Mouse (Mus musculus) myocyte (in vitro differentiated cells): ENCODE results near the gene Tstd1. TPM values are rescaled to one million over a fixed set of nuclear protein-coding genes. Genes with fewer than 3 reads are reported as not detected.
A peak's percentile ranks its signal among the peaks of the same experiment; 100 is the strongest.

Experiments
- H3K27me3 ChIP-seq: one replicate; pipeline ENCODE4 v1.6.1; 2011; ENCODE audit not compliant: control insufficient read depth, insufficient read depth, insufficient read length
- H3K36me3 ChIP-seq: one replicate; pipeline ENCODE4 v1.6.1; 2011; ENCODE audit not compliant: control insufficient read depth, insufficient read depth
- H3K4me2 ChIP-seq: one replicate; pipeline ENCODE4 v1.6.1; 2011; ENCODE audit warnings: low read depth, control low read depth
- H3K4me3 ChIP-seq: one replicate; pipeline ENCODE4 v1.5.1; 2011; ENCODE audit warnings: mild to moderate bottlenecking, control low read depth, moderate library complexity
- H3K79me2 ChIP-seq: one replicate; pipeline ENCODE4 v1.6.1; 2011; ENCODE audit not compliant: control insufficient read depth, insufficient read depth
- H3ac ChIP-seq: one replicate; pipeline ENCODE4 v1.6.1; 2011; ENCODE audit not compliant: control insufficient read depth, insufficient read length
- CEBPB ChIP-seq: IDR thresholded peaks from 2 replicates; pipeline ENCODE4 v1.6.1; 2011; ENCODE audit warnings: mild to moderate bottlenecking, moderate library complexity; ENCODE audit not compliant: poor library complexity, insufficient read depth, severe bottlenecking
- E2F4 ChIP-seq: IDR thresholded peaks from one replicate; pipeline ENCODE4 v1.6.1; 2011; ENCODE audit warnings: mild to moderate bottlenecking, control low read depth, moderate library complexity; ENCODE audit not compliant: insufficient read depth
- MAX ChIP-seq: IDR thresholded peaks from one replicate; pipeline ENCODE4 v1.6.1; 2011; ENCODE audit warnings: low read depth, mild to moderate bottlenecking, control low read depth
- MYOD1 ChIP-seq, 3 experiments: IDR thresholded peaks; one replicate each; pipeline ENCODE4 v1.6.1; 2011; ENCODE audit warnings: control low read depth in 2 of 3, low read depth in 2 of 3, mild to moderate bottlenecking in 2 of 3, moderate library complexity in 1 of 3; ENCODE audit not compliant: insufficient read length in 2 of 3, control insufficient read depth in 1 of 3
- MYOG ChIP-seq, 3 experiments: IDR thresholded peaks; one replicate each; pipeline ENCODE4 v1.6.1; 2011; ENCODE audit warnings: control low read depth in 2 of 3, low read depth in 2 of 3, mild to moderate bottlenecking in 2 of 3; ENCODE audit not compliant: insufficient read length in 2 of 3, control insufficient read depth in 1 of 3, insufficient read depth in 1 of 3
- POLR2A ChIP-seq: IDR thresholded peaks from one replicate; pipeline ENCODE4 v1.6.1; 2011; ENCODE audit warnings: low read depth, mild to moderate bottlenecking, control low read depth, moderate library complexity; ENCODE audit not compliant: insufficient read length
- POLR2AphosphoS2 ChIP-seq: IDR thresholded peaks from one replicate; pipeline ENCODE4 v1.6.1; 2011; ENCODE audit warnings: low read depth, control low read depth; ENCODE audit not compliant: insufficient read length
- REST ChIP-seq: IDR thresholded peaks from one replicate; pipeline ENCODE4 v1.6.1; 2011; ENCODE audit warnings: mild to moderate bottlenecking, control low read depth, moderate library complexity; ENCODE audit not compliant: insufficient read depth, insufficient read length
- SRF ChIP-seq: IDR thresholded peaks from one replicate; pipeline ENCODE4 v1.6.1; 2011; ENCODE audit warnings: low read depth; ENCODE audit not compliant: control insufficient read depth, insufficient read length
- TCF12 ChIP-seq: IDR thresholded peaks from one replicate; pipeline ENCODE4 v1.6.1; 2011; ENCODE audit warnings: mild to moderate bottlenecking, control low read depth; ENCODE audit not compliant: poor library complexity, insufficient read depth, severe bottlenecking
- TCF3 ChIP-seq: IDR thresholded peaks from one replicate; pipeline ENCODE4 v1.6.1; 2011; ENCODE audit warnings: low read depth, control low read depth; ENCODE audit not compliant: insufficient read length
- USF1 ChIP-seq: IDR thresholded peaks from one replicate; pipeline ENCODE4 v1.6.1; 2011; ENCODE audit warnings: low read depth, mild to moderate bottlenecking, control low read depth, moderate library complexity
- polyA plus RNA-seq: library from polyadenylated mRNA; unstranded; fragments of >200 nt; fragmentation: generic; extraction: Trizol; gene quantifications from one replicate; pipeline ENCODE4 v1.2.1, GENCODE M21; 2012; ENCODE audit warnings: missing spikeins

Gene Tstd1
- polyA plus RNA-seq, 1 experiment: 0.41 TPM

DNA sequence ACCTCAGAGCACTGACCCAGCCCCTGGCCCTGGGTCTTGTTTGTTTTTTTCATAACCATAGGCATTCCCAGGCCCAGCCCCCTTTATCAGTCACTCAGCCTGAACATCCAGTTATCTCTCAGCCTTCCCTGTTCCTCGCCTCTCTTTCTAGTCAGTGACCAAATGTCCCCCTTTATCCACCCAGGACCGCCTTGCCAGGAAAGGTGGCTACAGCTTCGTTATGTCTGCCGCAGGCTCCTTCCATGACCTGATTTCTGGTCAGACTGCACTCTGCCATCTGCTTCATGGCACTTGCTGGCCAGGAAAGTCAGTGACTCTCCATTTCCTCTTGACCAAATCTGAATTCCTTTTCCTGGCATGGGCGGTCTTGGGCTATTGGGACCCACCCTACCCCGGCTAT, 40.4 kb upstream of the Tstd1 start:
- H3K36me3 ChIP-seq: no peaks in the 10 kb centered on the region
- H3K4me2 ChIP-seq: no peak overlapping the region
- no peak for TF ChIP-seq REST
- no peak for TF ChIP-seq TCF12
- no peak for TF ChIP-seq POLR2A
- H3K4me3 ChIP-seq: no peak overlapping the region
- H3K79me2 ChIP-seq: no peaks in the 10 kb centered on the region
- H3K27me3 ChIP-seq: no peaks in the 10 kb centered on the region
- no peak overlapping the region for H3ac ChIP-seq

GRCm38 (mm10) chr1:171379935-171380599, 38.6 kb upstream of the Tstd1 start:
- no peaks in the 10 kb centered on the region for H3K27me3 ChIP-seq

DNA sequence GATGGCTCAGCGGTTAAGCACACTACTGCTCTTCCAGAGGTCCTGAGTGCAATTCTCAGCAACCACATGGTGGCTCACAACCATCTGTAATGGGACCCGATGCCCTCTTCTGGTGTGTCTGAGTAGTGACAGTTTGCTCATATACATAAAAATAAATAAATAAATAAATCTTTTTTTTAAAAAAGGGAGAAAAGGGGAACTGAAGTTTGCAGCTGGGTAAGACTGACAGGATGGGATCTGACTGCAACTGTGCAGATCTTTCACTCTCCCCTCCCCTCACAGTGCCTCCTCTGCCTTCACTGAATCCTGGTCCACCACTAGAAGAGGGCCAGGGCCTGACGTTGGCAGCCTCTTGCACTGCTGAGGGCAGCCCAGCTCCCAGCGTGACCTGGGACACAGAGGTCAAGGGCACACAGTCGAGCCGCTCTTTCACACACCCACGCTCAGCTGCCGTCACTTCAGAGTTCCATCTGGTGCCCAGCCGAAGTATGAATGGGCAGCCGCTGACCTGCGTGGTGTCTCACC, 36.5 kb upstream of the Tstd1 start:
- Histone ChIP-seq H3K4me2 (no peak overlapping the region), H3K4me3 (no peak overlapping the region), H3K36me3 (no peaks in the 10 kb centered on the region), H3ac (no peak overlapping the region), H3K27me3 (no peaks in the 10 kb centered on the region), H3K79me2 (no peaks in the 10 kb centered on the region)
- TF ChIP-seq TCF3 (no peak), MYOD1 (IDR thresholded peaks at IDR 0.05; ENCODE audit: control insufficient read depth in 1 of 3, insufficient read length in 2 of 3, low read depth in 2 of 3) (no peak), POLR2AphosphoS2 (no peak), REST (no peak), MYOG (IDR thresholded peaks at IDR 0.05; ENCODE audit: control insufficient read depth in 1 of 3, insufficient read depth in 1 of 3, insufficient read length in 2 of 3, low read depth in 2 of 3) (no peak), MAX (no peak), POLR2A (no peak), E2F4 (no peak)

More at GRCm38 (mm10) chr1:171379935-171380599, 38.6 kb upstream of the Tstd1 start:
- TF ChIP-seq MYOD1 (IDR thresholded peaks at IDR 0.05; ENCODE audit: control insufficient read depth in 1 of 3, insufficient read length in 2 of 3, low read depth in 2 of 3) (no peak), POLR2A (no peak), SRF (no peak), REST (no peak), USF1 (no peak), TCF12 (no peak), CEBPB (no peak), TCF3 (no peak), MAX (no peak), MYOG (IDR thresholded peaks at IDR 0.05; ENCODE audit: control insufficient read depth in 1 of 3, insufficient read depth in 1 of 3, insufficient read length in 2 of 3, low read depth in 2 of 3) (no peak), POLR2AphosphoS2 (no peak), E2F4 (no peak)
- Histone ChIP-seq H3K36me3 (no peaks in the 10 kb centered on the region), H3K4me2 (peak overlapping the region; percentile 49), H3K4me3 (no peak overlapping the region), H3ac (no peak overlapping the region), H3K79me2 (no peaks in the 10 kb centered on the region)

DNA sequence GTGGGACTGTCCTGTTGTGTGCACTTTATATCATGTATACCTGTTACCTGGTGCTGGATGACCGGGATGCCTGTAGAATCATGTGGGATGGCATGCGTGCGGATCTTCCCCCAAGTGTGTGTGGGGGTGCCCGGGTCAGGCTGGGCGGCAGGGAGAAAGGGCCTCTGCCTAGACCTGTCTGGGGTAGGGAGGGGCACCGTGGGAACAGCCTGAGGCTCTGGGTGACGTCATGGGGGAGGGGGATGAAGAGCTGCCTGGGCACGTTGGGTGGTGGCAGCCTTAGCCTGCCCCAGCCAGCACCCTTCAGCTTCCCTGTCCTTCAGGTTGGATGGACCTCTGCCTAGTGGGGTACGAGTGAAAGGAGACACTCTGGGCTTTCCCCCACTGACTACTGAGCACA, 34.3 kb upstream of the Tstd1 start:
- no peaks in the 10 kb centered on the region for H3K36me3 ChIP-seq
- TF ChIP-seq MYOD1 (IDR thresholded peaks at IDR 0.05; ENCODE audit: control insufficient read depth in 1 of 3, insufficient read length in 2 of 3, low read depth in 2 of 3) (no peak), USF1 (no peak), TCF3 (no peak), POLR2AphosphoS2 (no peak), MAX (no peak), SRF (no peak), CEBPB (no peak), MYOG (IDR thresholded peaks at IDR 0.05; ENCODE audit: control insufficient read depth in 1 of 3, insufficient read depth in 1 of 3, insufficient read length in 2 of 3, low read depth in 2 of 3) (no peak)
- no peak overlapping the region for H3K4me3 ChIP-seq
- no peaks in the 10 kb centered on the region for H3K27me3 ChIP-seq
- no peaks in the 10 kb centered on the region for H3K79me2 ChIP-seq
- no peak overlapping the region for H3K4me2 ChIP-seq
- no peak overlapping the region for H3ac ChIP-seq

DNA sequence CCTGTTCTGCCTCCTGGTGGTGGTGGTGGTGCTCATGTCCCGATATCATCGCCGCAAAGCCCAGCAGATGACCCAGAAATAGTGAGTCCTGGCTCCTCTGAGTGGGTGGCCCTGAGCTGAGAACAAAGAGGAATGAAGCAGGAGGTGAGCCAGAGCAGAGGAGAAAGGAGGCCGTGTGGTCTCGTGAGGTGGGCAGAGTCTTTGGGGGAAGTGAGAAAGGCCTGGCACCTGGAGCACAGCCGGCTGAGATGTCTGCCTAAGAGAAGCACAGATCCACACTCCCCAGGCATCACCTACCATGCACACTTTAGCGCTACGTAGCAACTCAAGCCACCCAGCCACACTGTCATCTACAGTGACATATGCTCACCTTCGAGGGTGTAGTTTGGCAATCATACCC, 33.5 kb upstream of the Tstd1 start:
- Histone ChIP-seq H3K4me3 (no peak overlapping the region), H3K4me2 (no peak overlapping the region), H3K27me3 (no peaks in the 10 kb centered on the region), H3K36me3 (no peaks in the 10 kb centered on the region), H3K79me2 (no peaks in the 10 kb centered on the region), H3ac (no peak overlapping the region)
- TF ChIP-seq MYOD1 (IDR thresholded peaks at IDR 0.05; ENCODE audit: control insufficient read depth in 1 of 3, insufficient read length in 2 of 3, low read depth in 2 of 3) (no peak), USF1 (no peak), POLR2A (no peak), MAX (no peak), POLR2AphosphoS2 (no peak), SRF (no peak), REST (no peak), TCF12 (no peak), CEBPB (no peak), TCF3 (no peak), MYOG (IDR thresholded peaks at IDR 0.05; ENCODE audit: control insufficient read depth in 1 of 3, insufficient read depth in 1 of 3, insufficient read length in 2 of 3, low read depth in 2 of 3) (no peak), E2F4 (no peak)
